8 mouse cellular contexts compared by ENCODE assay signal in the genomic region with DNA sequence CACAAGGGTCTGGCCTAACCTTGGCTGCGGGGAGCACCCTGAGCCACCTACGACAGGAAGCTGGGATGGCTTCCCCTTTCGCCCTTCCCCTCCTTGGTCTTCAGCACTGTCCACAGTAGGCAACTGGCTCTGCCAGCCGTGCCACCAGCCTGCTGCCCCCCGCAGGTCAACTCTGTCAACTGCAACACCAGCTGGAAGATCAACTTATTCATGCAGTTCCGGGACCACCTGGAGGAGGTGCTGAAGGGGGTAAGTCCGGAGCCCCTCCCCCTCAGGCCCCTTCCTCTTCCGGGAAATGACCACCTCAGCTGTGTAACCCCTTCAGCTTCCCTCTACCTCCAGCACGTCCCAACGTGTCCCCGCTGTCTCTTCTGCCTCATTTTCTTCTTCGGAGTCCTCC. TPM values are rescaled to one million over a fixed set of nuclear protein-coding genes. Genes with fewer than 3 reads are reported as not detected.
DNase-seq lines count a peak whose midpoint lies in the region; ATAC-seq and TF ChIP-seq lines count a peak whose summit lies in the region.

No protein-coding gene starts in this region.

- WGBS in forebrain, postnatal 0 days: 37% methylated on average over 12 of the region's 12 CpGs
- 34% methylated on average over 12 of the region's 12 CpGs for WGBS in forebrain, embryonic 15.5 days
- WGBS in small intestine, adult 2 months: 68% methylated on average over 12 of the region's 12 CpGs

- DNase-seq in forebrain, postnatal 0 days: no peak
- DNase-seq in right cerebral cortex, postnatal 4 days: peak; percentile 22
- DNase-seq in right cerebral cortex, postnatal 25 days: no peak
- DNase-seq in layer of hippocampus, postnatal 14 days (ENCODE audit: low spot score in 2 of 2): no peak
- no peak for DNase-seq in ovary, postnatal 10 days (ENCODE audit: low spot score)

- peak; percentile 52 for TF ChIP-seq CTCF in forebrain, postnatal 0 days (IDR thresholded peaks at IDR 0.05; ENCODE audit: low read depth)
- peak; percentile 55; the same call in 1 of the 2 replicates for TF ChIP-seq CTCF in small intestine, adult 2 months (IDR thresholded peaks at IDR 0.05; ENCODE audit: extremely low read depth, insufficient read length, insufficient replicate concordance, low read depth, low read length)

- no peaks in the 10 kb centered on the region for H3K4me1 ChIP-seq in forebrain, postnatal 0 days (ENCODE audit: insufficient read depth)
- H3K4me1 ChIP-seq in forebrain, embryonic 15.5 days: no peaks in the 10 kb centered on the region
- H3K4me1 ChIP-seq in small intestine, adult 2 months (ENCODE audit: control insufficient read depth, insufficient read depth, insufficient read length, low read length): peaks cover 23% of the 10 kb centered on the region

- no peaks in the 10 kb centered on the region for H3K36me3 ChIP-seq in forebrain, postnatal 0 days (ENCODE audit: insufficient read depth)
- H3K36me3 ChIP-seq in forebrain, embryonic 15.5 days: no peaks in the 10 kb centered on the region
- H3K36me3 ChIP-seq in small intestine, adult 2 months (ENCODE audit: control insufficient read depth, insufficient read depth, low read length): peaks cover 42% of the 10 kb centered on the region

- TF ChIP-seq POLR2A in small intestine, adult 2 months (IDR thresholded peaks at IDR 0.05; ENCODE audit: low read depth, low read length): no peak

- no peak overlapping the region for H3K4me3 ChIP-seq in forebrain, postnatal 0 days (ENCODE audit: low read depth, low read length)
- H3K4me3 ChIP-seq in forebrain, embryonic 15.5 days: no peak overlapping the region
- no peak overlapping the region for H3K4me3 ChIP-seq in small intestine, adult 2 months (ENCODE audit: low read depth, low read length)

- ATAC-seq in forebrain, postnatal 0 days: no peak
- no peak for ATAC-seq in forebrain, embryonic 15.5 days (replicated peaks)
- ATAC-seq in granulocyte monocyte progenitor cell, adult 5-6 weeks (replicated peaks; ENCODE audit: poor library complexity, severe bottlenecking): peak; percentile 57

- no peak overlapping the region for H3K27ac ChIP-seq in forebrain, postnatal 0 days (ENCODE audit: low read depth, low read length)
- H3K27ac ChIP-seq in forebrain, embryonic 15.5 days (replicated peaks): no peak overlapping the region
- no peak overlapping the region for H3K27ac ChIP-seq in small intestine, adult 2 months (ENCODE audit: insufficient read depth, low read depth, low read length)

- no peak overlapping the region for H3K4me2 ChIP-seq in forebrain, postnatal 0 days (ENCODE audit: low read depth)
- no peak overlapping the region for H3K4me2 ChIP-seq in forebrain, embryonic 15.5 days (replicated peaks)

- no peaks in the 10 kb centered on the region for H3K27me3 ChIP-seq in forebrain, postnatal 0 days (ENCODE audit: insufficient read depth, low read length)
- no peaks in the 10 kb centered on the region for H3K27me3 ChIP-seq in forebrain, embryonic 15.5 days
- H3K27me3 ChIP-seq in small intestine, adult 2 months (ENCODE audit: control insufficient read depth, insufficient read depth, low read length): no peaks in the 10 kb centered on the region

- no peaks in the 10 kb centered on the region for H3K9me3 ChIP-seq in forebrain, postnatal 0 days (ENCODE audit: low read length)
- H3K9me3 ChIP-seq in forebrain, embryonic 15.5 days: no peaks in the 10 kb centered on the region

- H3K9ac ChIP-seq in forebrain, postnatal 0 days: no peak overlapping the region
- H3K9ac ChIP-seq in forebrain, embryonic 15.5 days (replicated peaks): no peak overlapping the region

RNA-seq across cellular contexts. Expression of gene Itpr3, which starts 30.3 kb away (rescaled TPM):
- 1.8 and 2.9 TPM in 2 replicates for total RNA-seq in forebrain, postnatal 0 days (2014; rRNA removed)
- 0.30 TPM in 2 replicates for polyA plus RNA-seq in forebrain, postnatal 0 days (2015; fragmentation: Nextera tagmentation; extraction: Ambion mirVana)
- 0.43 and 0.46 TPM in 2 replicates for polyA plus RNA-seq in forebrain, embryonic 15.5 days (2015; fragmentation: Nextera tagmentation; extraction: Ambion mirVana)
- 4.0 and 8.5 TPM in 2 replicates for total RNA-seq in granulocyte monocyte progenitor cell, adult 5-6 weeks (2014; fragmentation: Nextera tagmentation)
- total RNA-seq in granulocyte monocyte progenitor cell, adult 5-6 weeks (2017): 6.1 and 6.5 TPM in 2 replicates
- polyA plus RNA-seq in small intestine, adult 2 months (2012; rRNA removed): 46.1 and 66.7 TPM in 2 replicates
- 1 to 10 TPM; 2.3 to 5.3 TPM for total RNA-seq in layer of hippocampus, postnatal 14 days (2021)

RNA-seq across cellular contexts. Expression of gene Uqcc2, which starts 46.3 kb away (rescaled TPM):
- 214 and 330 TPM in 2 replicates for total RNA-seq in forebrain, postnatal 0 days (2014; rRNA removed)
- polyA plus RNA-seq in forebrain, postnatal 0 days (2015; fragmentation: Nextera tagmentation; extraction: Ambion mirVana): 388 and 459 TPM in 2 replicates
- 278 and 295 TPM in 2 replicates for polyA plus RNA-seq in forebrain, embryonic 15.5 days (2015; fragmentation: Nextera tagmentation; extraction: Ambion mirVana)
- total RNA-seq in granulocyte monocyte progenitor cell, adult 5-6 weeks (2014; fragmentation: Nextera tagmentation): 142 and 196 TPM in 2 replicates
- 166 and 171 TPM in 2 replicates for total RNA-seq in granulocyte monocyte progenitor cell, adult 5-6 weeks (2017)
- polyA plus RNA-seq in small intestine, adult 2 months (2012; rRNA removed): 103 and 126 TPM in 2 replicates
- 100 to 1,000 TPM; 165 to 168 TPM for total RNA-seq in layer of hippocampus, postnatal 14 days (2021)

RNA-seq across cellular contexts. Expression of gene Bak1, which starts 58.6 kb away (rescaled TPM):
- total RNA-seq in forebrain, postnatal 0 days (2014; rRNA removed): 36.5 and 48.1 TPM in 2 replicates
- polyA plus RNA-seq in forebrain, postnatal 0 days (2015; fragmentation: Nextera tagmentation; extraction: Ambion mirVana): 2.5 and 3.5 TPM in 2 replicates
- 2.3 and 2.7 TPM in 2 replicates for polyA plus RNA-seq in forebrain, embryonic 15.5 days (2015; fragmentation: Nextera tagmentation; extraction: Ambion mirVana)
- 137 and 143 TPM in 2 replicates for total RNA-seq in granulocyte monocyte progenitor cell, adult 5-6 weeks (2014; fragmentation: Nextera tagmentation)
- total RNA-seq in granulocyte monocyte progenitor cell, adult 5-6 weeks (2017): 55.9 and 59.2 TPM in 2 replicates
- 113 and 265 TPM in 2 replicates for polyA plus RNA-seq in small intestine, adult 2 months (2012; rRNA removed)
- 10 to 100 TPM; 23.8 to 25.0 TPM for total RNA-seq in layer of hippocampus, postnatal 14 days (2021)
